ENCODE assay signal across 20 mouse cellular contexts in the genomic region with DNA sequence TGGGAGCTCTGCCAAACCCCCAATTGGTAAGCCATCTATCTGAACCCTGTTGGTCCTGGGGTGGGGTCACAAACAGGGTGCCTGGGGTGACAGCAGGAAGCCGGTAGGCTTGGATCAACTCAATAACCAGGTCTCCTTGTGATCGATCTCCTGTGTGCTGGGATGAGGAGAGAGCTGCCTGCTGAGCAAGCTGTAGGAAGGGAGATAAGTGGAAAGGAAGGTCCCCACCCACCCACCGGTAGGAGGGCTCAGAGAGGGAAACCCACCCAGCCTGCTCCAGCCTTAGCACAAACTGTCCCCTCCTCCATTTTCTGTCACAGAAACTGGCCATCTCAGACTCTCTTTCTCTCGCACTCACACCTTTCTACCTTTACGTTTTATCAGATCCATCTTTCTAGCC. TPM values are rescaled to one million over a fixed set of nuclear protein-coding genes. Genes with fewer than 3 reads are reported as not detected.
"Had no signal": no experiment of that assay in that cellular context is flagged by ENCODE, and none has a peak within 500 bp of the region (broad histone marks: within the 10 kb centered on the region; RNA-seq: fewer than 3 reads in every experiment).

No protein-coding gene starts in this region.

- H3K27ac ChIP-seq: midbrain, embryonic 10.5 days; midbrain, embryonic 12.5 days; neural tube, embryonic 13.5 days; neural tube, embryonic 15.5 days; stomach, embryonic 15.5 days; stomach, postnatal 0 days had no signal

- H3K36me3 ChIP-seq: midbrain, embryonic 10.5 days; midbrain, embryonic 12.5 days; neural tube, embryonic 13.5 days; neural tube, embryonic 15.5 days; stomach, embryonic 15.5 days had no signal

- H3K9ac ChIP-seq: lung, embryonic 14.5 days; midbrain, embryonic 12.5 days; neural tube, embryonic 13.5 days; neural tube, embryonic 15.5 days; stomach, embryonic 15.5 days had no signal

- DNase-seq: lung, adult 18-20 months; lung, embryonic 14.5 days; lung, postnatal 10 days; lung, postnatal 4 days; midbrain, embryonic 14.5 days; retina, postnatal 1 day; right cerebral cortex, adult 18-20 months; right cerebral cortex, postnatal 25 days; right cerebral cortex, postnatal 4 days; thymus, adult 2 months; thymus, postnatal 36 days had no signal

- H3K27me3 ChIP-seq: midbrain, embryonic 12.5 days; neural tube, embryonic 13.5 days; neural tube, embryonic 15.5 days; stomach, embryonic 15.5 days had no signal

- H3K4me2 ChIP-seq: lung, embryonic 14.5 days; midbrain, embryonic 12.5 days; neural tube, embryonic 13.5 days; neural tube, embryonic 15.5 days; stomach, embryonic 15.5 days had no signal

- ATAC-seq: midbrain, embryonic 16.5 days had no signal

- H3K4me1 ChIP-seq: midbrain, embryonic 12.5 days; neural tube, embryonic 13.5 days; neural tube, embryonic 15.5 days; stomach, embryonic 15.5 days had no signal

- H3K9me3 ChIP-seq: midbrain, embryonic 10.5 days; midbrain, embryonic 12.5 days; neural tube, embryonic 13.5 days; neural tube, embryonic 15.5 days; stomach, embryonic 15.5 days had no signal

- H3K4me3 ChIP-seq: midbrain, embryonic 10.5 days; midbrain, embryonic 12.5 days; myocyte; neural tube, embryonic 13.5 days; neural tube, embryonic 15.5 days; stomach, embryonic 15.5 days had no signal

RNA-seq across cellular contexts. Expression of a gene that starts 3.6 kb away (rescaled TPM):
- total RNA-seq: megakaryocyte, adult 5-6 weeks had no signal
- polyA plus RNA-seq: myocyte had no signal
